Mouse (Mus musculus) heart, embryonic 15.5 days (tissue): ENCODE measurements around the gene Dnm3. TPM values are rescaled to one million over a fixed set of nuclear protein-coding genes. Genes with fewer than 3 reads are reported as not detected.

Experiments used
- ATAC-seq: fragments of 200-750 bp; cut with Nextera tagmentation; replicated peaks from 2 replicates; pipeline ENCODE4 v1.8.0; 2017; ENCODE audit warnings: low read depth, moderate TSS enrichment; ENCODE audit not compliant: insufficient number of reproducible peaks, insufficient read depth, low FRiP score
- H3K27ac ChIP-seq: fragments of 300-500 bp; sonication (generic); 2 replicates; pipeline ENCODE4 v1.5.1; 2015; ENCODE audit warnings: mild to moderate bottlenecking, inconsistent platforms
- H3K27me3 ChIP-seq: fragments of 300-500 bp; sonication (generic); 2 replicates; pipeline ENCODE4 v1.6.1; 2015; ENCODE audit warnings: inconsistent platforms
- H3K36me3 ChIP-seq: fragments of 300-500 bp; sonication (generic); 2 replicates; pipeline ENCODE4 v1.6.1; 2015; ENCODE audit warnings: mild to moderate bottlenecking, inconsistent platforms
- H3K4me1 ChIP-seq: fragments of 300-500 bp; sonication (generic); replicated peaks from 2 replicates; pipeline ENCODE4 v1.6.1; 2015; ENCODE audit warnings: inconsistent platforms
- H3K4me2 ChIP-seq: fragments of 300-500 bp; sonication (generic); 2 replicates; pipeline ENCODE4 v1.6.1; 2015; ENCODE audit warnings: inconsistent platforms, mild to moderate bottlenecking, moderate library complexity
- H3K4me3 ChIP-seq: fragments of 300-500 bp; sonication (generic); 2 replicates; pipeline ENCODE4 v1.5.1; 2015; ENCODE audit warnings: mild to moderate bottlenecking, inconsistent platforms
- H3K9ac ChIP-seq: fragments of 300-500 bp; sonication (generic); 2 replicates; pipeline ENCODE4 v1.6.1; 2015; ENCODE audit warnings: mild to moderate bottlenecking, inconsistent platforms
- H3K9me3 ChIP-seq: fragments of 300-500 bp; sonication (generic); replicated peaks from 2 replicates; pipeline ENCODE4 v1.6.1; 2016; ENCODE audit warnings: inconsistent platforms
- WGBS: fragments of 180-500 bp; shearing (Covaris S2); methylation state at CpG from one replicate; pipeline ENCODE4 v1.1.7; 2015; ENCODE audit warnings: mixed read lengths; 5-methylcytosine and 5-hydroxymethylcytosine counted together
- polyA plus RNA-seq: library from polyadenylated mRNA; unstranded; fragments of >200 nt; fragmentation: Nextera tagmentation; extraction: Ambion mirVana; gene quantifications from 2 replicates; pipeline ENCODE4 v1.2.1, GENCODE M21; 2015

Gene Dnm3
- polyA plus RNA-seq, 1 experiment from 2014 or later: 1.7 TPM

DNA sequence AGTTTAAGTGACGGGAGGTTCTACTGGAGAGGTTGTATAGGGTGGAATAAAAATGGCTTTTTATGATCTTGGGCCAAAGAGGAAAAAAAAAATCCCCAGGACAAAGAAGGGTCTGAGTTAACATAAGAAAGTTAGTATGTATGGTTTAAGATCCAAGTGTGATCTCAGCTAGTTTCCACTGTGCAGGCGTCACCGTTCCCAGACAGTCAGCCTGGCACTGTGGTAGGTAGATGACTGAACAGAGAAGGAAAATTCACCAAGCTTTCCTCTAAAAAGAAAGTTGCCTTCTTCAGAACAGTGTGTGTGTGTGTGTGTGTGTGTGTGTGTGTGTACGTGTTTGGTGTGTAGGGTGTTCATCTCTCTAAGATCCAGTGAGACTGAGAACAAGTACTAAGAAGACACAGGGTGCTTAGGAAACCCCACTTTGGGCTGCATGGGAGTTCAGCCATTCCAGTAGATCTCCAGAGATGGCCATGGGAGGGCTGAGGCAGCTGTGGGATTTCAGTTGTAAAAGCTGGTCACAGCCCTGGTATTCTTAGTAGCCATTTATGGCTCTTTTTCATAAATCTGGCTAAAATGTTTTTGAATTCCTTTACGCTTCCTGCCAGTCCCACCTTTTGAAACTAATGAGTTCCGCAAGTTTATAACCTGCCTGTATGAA is 441.9 kb downstream of the Dnm3 start:
- peak overlapping the region; percentile 79 for H3K27ac ChIP-seq
- WGBS: 66% methylated on average over 6 of the region's 6 CpGs
- no peaks in the 10 kb centered on the region for H3K9me3 ChIP-seq
- no peak for ATAC-seq
- no peaks in the 10 kb centered on the region for H3K36me3 ChIP-seq
- H3K4me1 ChIP-seq: peaks cover 30% of the 10 kb centered on the region
- no peak overlapping the region for H3K4me2 ChIP-seq
- H3K4me3 ChIP-seq: no peak overlapping the region
- H3K27me3 ChIP-seq: no peaks in the 10 kb centered on the region
- H3K9ac ChIP-seq: no peak overlapping the region

DNA sequence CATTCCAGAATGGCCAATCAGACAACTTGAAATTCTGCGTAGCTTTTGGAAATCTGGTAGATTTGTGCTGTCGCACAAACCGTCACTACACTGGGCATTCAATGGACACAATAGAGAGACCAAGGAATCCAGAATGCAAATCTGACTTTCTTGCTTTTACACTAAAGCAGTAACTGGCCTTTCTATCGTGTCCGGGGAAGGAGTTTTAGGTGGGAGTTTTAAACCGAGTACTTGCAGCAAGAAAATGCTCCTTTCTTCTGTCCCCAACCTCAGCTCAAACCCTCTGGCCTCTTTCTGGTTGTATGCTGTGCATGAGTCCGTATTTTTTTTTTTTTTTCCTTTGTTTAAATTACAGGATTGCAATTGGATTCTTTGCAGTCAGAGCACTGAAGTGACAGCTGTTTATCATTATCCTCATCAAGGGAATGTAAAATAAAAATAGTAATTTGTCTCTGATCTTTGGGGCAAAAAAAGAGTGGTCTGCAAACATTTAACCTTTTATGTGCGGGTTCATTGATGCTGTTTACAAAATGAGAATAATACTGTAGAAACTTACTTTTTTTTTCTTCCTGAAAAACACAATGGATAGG is 454.1 kb downstream of the Dnm3 start:
- Histone ChIP-seq H3K4me3 (no peak overlapping the region), H3K4me1 (peaks cover 7% of the 10 kb centered on the region), H3K27me3 (no peaks in the 10 kb centered on the region), H3K9me3 (no peaks in the 10 kb centered on the region), H3K27ac (no peak overlapping the region), H3K4me2 (no peak overlapping the region), H3K9ac (no peak overlapping the region), H3K36me3 (no peaks in the 10 kb centered on the region)
- ATAC-seq: no peak
- 68% methylated on average over 8 of the region's 8 CpGs for WGBS

DNA sequence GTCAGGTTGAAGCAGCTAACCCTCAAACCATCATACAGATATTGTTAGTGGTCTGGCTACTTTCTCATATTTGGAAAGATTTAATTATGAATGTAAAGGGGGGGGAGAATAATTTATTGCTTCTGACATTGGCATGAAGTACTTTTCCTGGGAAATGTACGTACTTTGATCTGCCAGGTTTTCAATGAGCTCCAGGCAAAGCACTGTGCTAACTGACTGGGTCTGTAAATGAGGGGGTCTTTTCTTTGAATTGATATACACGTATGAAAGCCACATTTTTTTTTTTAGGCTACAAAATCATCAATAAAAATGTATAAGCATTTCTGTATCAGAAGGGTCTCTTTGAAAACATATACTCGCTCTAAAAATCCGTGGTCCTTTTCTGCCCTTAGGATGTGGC is 457.1 kb downstream of the Dnm3 start:
- H3K9me3 ChIP-seq: no peaks in the 10 kb centered on the region
- ATAC-seq: no peak
- peaks cover 17% of the 10 kb centered on the region for H3K4me1 ChIP-seq
- 76% methylated on average over 4 of the region's 4 CpGs for WGBS
- no peaks in the 10 kb centered on the region for H3K36me3 ChIP-seq
- H3K4me3 ChIP-seq: no peak overlapping the region
- no peak overlapping the region for H3K27ac ChIP-seq
- H3K27me3 ChIP-seq: no peaks in the 10 kb centered on the region
- H3K4me2 ChIP-seq: no peak overlapping the region
- H3K9ac ChIP-seq: no peak overlapping the region

DNA sequence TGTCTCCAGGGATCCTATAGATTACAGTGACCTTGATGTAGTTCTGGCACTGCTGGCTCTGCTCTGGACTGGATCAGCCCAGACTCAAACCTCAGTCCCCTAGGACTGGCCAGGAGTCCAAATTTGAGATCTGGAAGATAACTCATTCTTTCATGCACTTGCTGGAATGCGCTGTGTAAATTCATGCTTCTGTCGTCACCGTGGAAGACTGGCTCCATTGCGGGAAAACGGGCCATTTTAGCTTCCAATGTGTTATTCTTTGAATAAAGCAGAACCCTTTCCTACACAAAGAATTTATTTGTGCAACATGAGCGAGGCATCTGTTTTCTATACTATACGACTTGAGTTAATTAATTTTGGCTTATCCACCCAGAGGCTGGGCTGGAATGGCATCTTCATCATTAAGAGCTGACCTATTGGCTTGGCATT is 457.5 kb downstream of the Dnm3 start:
- Histone ChIP-seq H3K4me2 (no peak overlapping the region), H3K27ac (no peak overlapping the region), H3K9me3 (no peaks in the 10 kb centered on the region), H3K36me3 (no peaks in the 10 kb centered on the region), H3K9ac (no peak overlapping the region), H3K27me3 (no peaks in the 10 kb centered on the region), H3K4me3 (no peak overlapping the region), H3K4me1 (peaks cover 22% of the 10 kb centered on the region)
- WGBS: 64% methylated on average over 7 of the region's 7 CpGs
- no peak for ATAC-seq

DNA sequence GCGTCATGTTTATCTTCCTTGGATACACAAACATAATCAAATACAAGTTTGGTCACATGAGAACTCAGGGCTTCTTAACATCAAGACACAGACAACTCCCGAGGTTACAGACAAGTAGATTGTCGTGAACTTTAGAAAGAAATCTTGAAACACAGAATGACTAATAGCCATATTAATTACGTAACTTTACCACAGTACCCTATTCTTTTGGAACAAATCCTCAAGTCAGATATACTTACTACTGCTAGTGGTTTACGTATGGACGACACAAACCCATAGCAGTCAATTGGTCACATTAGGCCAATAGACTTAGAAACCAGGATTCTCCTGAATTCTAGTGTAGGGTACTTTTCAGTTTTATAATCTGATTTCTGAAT is 459.2 kb downstream of the Dnm3 start:
- Histone ChIP-seq H3K36me3 (no peaks in the 10 kb centered on the region), H3K27ac (peak overlapping the region; percentile 68), H3K4me2 (0 out of 2 replicates have a peak overlapping the region, but pooled peaks have one; percentile 1), H3K4me3 (no peak overlapping the region), H3K4me1 (peaks cover 25% of the 10 kb centered on the region), H3K9ac (no peak overlapping the region), H3K9me3 (no peaks in the 10 kb centered on the region), H3K27me3 (no peaks in the 10 kb centered on the region)
- 70% methylated on average over 6 of the region's 6 CpGs for WGBS
- ATAC-seq: no peak

DNA sequence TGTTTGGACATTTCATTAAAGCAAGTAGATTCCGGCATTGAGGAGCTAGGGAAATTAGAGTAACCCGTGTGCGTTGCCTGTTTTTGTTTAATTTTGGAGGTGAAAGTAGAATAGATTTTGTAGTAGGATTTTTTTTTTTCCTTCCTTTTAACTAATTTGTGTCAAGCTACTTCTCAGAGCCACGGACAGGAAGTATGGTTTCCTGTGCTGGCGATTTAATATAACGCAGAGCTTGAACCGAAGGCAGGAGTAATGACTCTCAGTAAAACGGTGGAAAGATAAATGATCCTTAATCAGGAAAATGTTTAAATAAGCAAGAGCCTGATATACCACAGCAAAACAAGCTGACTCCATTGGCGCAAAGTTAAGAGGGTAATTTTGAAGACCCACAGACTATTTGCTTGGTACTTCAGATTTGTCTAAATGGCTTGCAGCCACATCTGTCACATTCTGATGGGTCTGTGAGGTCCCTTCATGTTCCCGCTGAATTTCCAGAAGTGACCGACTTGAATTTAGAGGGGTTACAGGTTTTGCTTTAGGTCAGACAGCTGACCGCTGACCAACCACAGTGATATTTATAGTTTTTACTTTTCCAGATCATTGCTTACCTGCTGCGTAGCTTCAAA is 459.7 kb downstream of the Dnm3 start:
- H3K4me3 ChIP-seq: no peak overlapping the region
- no peaks in the 10 kb centered on the region for H3K27me3 ChIP-seq
- H3K27ac ChIP-seq: peak overlapping the region; percentile 68
- no peak for ATAC-seq
- H3K36me3 ChIP-seq: no peaks in the 10 kb centered on the region
- WGBS: 47% methylated on average over 13 of the region's 13 CpGs
- no peaks in the 10 kb centered on the region for H3K9me3 ChIP-seq
- peaks cover 28% of the 10 kb centered on the region for H3K4me1 ChIP-seq
- no peak overlapping the region for H3K9ac ChIP-seq
- H3K4me2 ChIP-seq: peak overlapping the region; percentile 1; the same call in 1 of the 2 replicates

DNA sequence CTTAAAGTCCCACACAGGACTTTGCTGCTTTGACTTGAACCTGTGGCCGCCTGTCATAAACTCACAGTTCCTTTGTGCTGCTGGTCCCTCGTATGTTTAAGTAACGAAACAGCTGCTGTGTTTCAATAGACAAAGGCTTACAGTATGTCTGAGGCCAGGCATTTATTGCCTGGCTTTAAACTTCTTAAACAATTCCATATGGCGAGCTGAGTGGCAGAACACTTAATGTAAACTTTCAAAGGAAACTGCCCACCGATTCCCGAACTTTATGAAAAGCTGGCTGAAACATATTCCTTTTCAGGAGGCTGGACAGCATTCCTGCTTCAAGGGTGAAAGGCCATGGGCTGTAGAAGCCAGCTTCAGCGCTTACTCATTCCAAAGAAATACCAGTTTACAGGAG is 460.9 kb downstream of the Dnm3 start:
- WGBS: 42% methylated on average over 7 of the region's 7 CpGs
- Histone ChIP-seq H3K27ac (peak overlapping the region; percentile 68), H3K4me2 (no peak overlapping the region), H3K27me3 (no peaks in the 10 kb centered on the region), H3K9me3 (no peaks in the 10 kb centered on the region), H3K9ac (no peak overlapping the region), H3K4me3 (no peak overlapping the region), H3K36me3 (no peaks in the 10 kb centered on the region), H3K4me1 (peaks cover 29% of the 10 kb centered on the region)
- ATAC-seq: no peak

DNA sequence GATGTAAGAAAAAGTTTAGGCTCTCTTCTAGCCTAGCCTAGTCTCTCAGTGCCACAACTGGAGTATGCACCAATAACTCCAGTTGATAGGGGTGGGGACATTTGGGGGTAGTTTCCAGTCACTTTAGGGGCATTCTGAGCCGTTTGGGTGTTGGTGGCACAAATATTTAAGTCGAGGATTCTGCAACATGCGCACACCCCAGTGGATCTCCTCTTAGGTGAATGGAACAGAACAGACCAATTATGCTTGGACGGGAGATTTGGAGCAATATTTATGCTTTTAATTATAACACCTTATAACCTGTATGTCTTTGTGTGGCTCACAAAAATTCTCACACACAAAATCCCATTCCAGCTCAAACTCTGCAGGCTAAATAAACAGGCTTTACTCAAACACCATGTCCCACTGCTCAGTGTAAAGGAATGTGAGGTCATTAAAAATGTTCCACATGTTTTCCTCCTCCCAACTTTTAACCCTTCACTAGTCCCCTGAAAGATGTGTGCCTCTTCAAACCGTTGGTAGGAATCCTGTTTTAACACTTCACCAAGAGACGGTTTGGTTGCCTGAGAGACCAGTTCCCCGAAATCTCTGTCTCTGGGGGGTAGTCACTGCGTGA is 462.5 kb downstream of the Dnm3 start:
- 54% methylated on average over 8 of the region's 8 CpGs for WGBS
- Histone ChIP-seq H3K27ac (peak overlapping the region; percentile 35; the same call in 1 of the 2 replicates), H3K9ac (no peak overlapping the region), H3K4me2 (no peak overlapping the region), H3K36me3 (no peaks in the 10 kb centered on the region), H3K27me3 (no peaks in the 10 kb centered on the region), H3K9me3 (no peaks in the 10 kb centered on the region), H3K4me1 (peaks cover 29% of the 10 kb centered on the region), H3K4me3 (no peak overlapping the region)
- ATAC-seq: no peak

DNA sequence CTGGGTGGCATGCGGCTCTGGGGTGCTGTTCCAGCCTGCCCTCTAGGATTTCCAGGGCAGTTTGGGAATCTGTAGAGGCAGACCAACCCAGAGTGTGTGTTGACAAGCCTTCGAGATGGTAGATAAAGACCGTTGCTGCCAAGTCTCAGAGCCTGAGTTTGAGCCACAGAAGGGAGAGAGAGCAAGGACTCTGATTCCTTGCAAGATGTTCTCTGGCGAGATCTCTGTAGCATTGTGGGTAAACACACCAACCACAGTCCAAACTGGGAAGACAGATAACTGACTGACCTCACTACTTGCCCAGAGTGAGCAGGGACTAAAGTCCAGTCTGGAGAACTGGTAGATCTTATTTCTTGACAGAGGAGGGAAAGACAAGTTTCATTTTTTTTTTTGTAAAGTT is 464.3 kb downstream of the Dnm3 start:
- no peaks in the 10 kb centered on the region for H3K36me3 ChIP-seq
- no peak overlapping the region for H3K9ac ChIP-seq
- H3K9me3 ChIP-seq: no peaks in the 10 kb centered on the region
- peaks cover 37% of the 10 kb centered on the region for H3K4me1 ChIP-seq
- H3K4me3 ChIP-seq: no peak overlapping the region
- no peak overlapping the region for H3K27ac ChIP-seq
- H3K27me3 ChIP-seq: no peaks in the 10 kb centered on the region
- ATAC-seq: no peak
- WGBS: 31% methylated on average over 4 of the region's 4 CpGs
- no peak overlapping the region for H3K4me2 ChIP-seq

DNA sequence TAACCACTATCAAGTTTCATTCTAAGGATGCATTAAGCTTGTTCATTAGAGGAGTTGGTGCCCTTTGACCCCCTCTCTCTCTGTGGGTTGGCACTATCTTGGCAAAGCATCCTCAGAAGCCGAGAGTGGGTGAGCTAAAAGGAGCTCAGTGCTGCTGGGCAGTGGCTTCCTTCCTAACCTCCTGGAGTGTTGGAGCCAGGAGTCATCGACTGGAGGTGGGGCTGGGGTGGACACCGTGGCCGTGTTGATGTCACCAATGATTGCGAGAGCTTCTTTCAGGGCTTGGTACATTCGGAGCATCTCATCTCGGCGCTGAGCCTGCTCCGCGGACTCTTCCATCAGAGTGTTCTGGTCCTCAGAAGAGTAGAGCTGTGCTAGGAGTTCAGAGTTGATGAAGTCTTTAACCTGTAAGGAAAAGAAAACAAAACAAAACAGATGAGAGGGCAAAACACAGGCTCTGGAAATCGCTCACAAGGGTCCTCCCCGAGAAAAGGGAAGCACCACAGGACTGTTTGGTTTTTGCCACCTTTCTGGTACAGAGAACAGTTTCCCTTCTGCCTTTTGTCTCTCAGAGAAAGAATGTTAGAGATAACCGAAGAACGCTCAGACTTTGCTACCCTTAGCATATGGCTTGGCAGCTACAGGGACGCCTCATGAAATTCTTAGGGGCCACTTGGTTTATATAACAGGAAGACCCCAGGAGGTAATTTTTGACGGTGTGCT is 466.1 kb downstream of the Dnm3 start:
- ATAC-seq: no peak
- Histone ChIP-seq H3K9ac (no peak overlapping the region), H3K4me2 (peak overlapping the region; percentile 22; the same call in 1 of the 2 replicates), H3K27ac (no peak overlapping the region), H3K4me1 (peaks cover 35% of the 10 kb centered on the region), H3K9me3 (no peaks in the 10 kb centered on the region), H3K36me3 (no peaks in the 10 kb centered on the region), H3K27me3 (no peaks in the 10 kb centered on the region), H3K4me3 (no peak overlapping the region)
- WGBS: 37% methylated on average over 16 of the region's 16 CpGs

DNA sequence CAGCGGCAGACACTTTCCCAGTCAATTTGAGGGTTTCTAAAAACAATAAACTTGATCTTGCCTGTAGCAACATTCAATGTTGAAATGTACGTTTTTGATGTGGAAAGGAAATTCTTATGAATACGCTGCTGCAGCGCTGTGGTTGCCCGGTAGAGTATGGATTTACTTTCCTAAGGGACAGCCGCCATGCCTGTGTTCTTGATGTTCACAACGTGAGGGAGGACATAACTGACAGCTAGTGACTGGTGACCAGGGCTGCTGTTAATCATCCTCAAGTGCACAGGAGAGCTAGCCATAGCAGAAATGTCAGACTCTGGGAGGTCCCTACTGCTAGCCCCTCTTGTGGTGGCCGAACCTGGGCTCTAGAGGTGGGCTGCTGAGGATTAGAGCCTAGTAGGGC is 468.7 kb downstream of the Dnm3 start:
- no peaks in the 10 kb centered on the region for H3K9me3 ChIP-seq
- no peak overlapping the region for H3K4me3 ChIP-seq
- WGBS: 50% methylated on average over 8 of the region's 8 CpGs
- H3K9ac ChIP-seq: no peak overlapping the region
- H3K27ac ChIP-seq: peak overlapping the region; percentile 66
- H3K4me1 ChIP-seq: peaks cover 38% of the 10 kb centered on the region
- H3K27me3 ChIP-seq: no peaks in the 10 kb centered on the region
- no peak overlapping the region for H3K4me2 ChIP-seq
- ATAC-seq: no peak
- H3K36me3 ChIP-seq: no peaks in the 10 kb centered on the region
